Mouse (Mus musculus): ENCODE data around the gene Wasf2.
A peak's percentile ranks its signal among the peaks of the same experiment; 100 is the strongest.

Gene Wasf2

DNA sequence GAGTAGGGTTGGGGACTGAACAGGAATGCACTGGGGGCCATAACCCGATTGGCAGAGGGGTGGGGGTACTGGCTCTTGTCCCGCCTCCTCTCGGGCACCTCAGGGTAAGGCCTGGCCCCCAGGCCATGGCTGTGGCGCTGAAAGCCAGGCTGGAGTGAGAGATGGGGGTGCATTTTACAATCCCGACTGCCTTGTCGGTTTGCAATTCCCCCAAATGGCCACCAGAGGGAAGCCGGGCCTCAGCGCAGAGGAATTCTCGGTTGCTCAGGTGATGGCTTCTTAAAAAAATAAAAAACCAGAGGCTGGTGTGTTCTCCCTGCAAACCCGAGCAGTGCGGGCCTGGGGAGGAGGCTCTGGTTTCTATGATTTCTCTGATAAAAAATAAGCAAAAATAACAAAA is 79.1 kb downstream of the Wasf2 start:
- DNase-seq: peak; percentile 56

DNA sequence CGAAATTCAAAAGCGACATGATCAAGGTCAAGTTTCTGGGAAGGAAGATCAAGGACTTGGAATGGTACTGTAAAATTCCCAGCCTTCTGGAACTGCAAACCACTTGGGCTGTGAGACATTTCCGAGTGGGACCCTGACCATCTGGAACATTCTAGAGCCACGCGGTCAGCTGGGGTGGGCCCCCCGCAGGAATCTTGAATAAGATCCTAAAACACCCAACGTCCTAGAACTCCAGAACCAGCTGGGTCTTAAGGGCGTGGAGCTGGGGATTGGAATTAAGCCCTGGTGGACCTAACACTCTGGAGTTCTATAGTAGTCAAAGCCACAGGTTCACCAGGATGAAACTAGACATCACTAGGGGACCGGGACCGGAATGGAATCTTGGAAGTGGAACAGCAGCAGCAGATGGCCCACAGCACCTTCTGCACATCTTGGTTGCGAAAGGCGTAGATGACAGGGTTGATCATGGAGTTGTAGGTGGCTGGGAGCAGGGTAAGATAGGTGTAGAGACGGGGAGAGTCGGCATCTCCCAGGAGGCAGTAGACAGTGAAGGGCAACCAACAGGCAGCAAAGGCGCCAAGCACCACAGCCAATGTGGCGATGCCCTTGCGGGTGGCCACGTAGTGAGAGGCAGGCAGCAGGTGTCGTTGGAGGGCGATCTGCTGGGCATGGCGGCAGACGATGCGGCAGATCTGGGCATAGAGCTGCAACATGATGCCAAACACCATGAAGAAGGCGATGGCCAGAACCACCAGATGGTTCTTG is 79.9 kb downstream of the Wasf2 start:
- DNase-seq: no peak

DNA sequence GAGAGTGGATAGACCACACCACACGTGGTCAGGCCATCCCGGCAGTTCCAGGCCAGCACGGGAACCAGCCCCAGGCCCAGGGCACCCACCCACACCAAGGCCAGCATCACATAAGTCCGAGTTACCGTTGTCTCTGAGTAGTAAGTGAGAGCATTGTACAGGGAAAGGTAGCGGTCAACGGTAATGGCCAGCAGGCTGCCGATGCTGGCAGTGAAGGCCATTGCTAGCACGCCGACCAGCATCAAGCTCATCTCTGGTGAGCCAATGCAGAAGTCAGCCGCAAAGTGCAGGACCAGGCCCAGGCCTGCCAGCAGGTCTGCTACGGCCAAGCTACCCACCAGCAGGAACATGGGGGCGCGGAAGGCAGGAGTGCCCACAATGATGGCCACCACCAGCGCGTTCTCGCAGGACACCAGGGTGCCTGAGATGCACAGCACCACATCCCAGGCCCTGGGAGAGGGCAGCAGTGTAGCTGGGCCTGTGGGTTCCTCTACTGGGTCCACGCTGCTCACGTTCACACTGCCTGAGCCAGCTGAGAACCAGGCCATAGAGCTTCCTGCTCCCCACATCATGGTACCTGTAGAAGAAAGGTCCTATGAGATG is 80.6 kb downstream of the Wasf2 start:
- DNase-seq: no peak

DNA sequence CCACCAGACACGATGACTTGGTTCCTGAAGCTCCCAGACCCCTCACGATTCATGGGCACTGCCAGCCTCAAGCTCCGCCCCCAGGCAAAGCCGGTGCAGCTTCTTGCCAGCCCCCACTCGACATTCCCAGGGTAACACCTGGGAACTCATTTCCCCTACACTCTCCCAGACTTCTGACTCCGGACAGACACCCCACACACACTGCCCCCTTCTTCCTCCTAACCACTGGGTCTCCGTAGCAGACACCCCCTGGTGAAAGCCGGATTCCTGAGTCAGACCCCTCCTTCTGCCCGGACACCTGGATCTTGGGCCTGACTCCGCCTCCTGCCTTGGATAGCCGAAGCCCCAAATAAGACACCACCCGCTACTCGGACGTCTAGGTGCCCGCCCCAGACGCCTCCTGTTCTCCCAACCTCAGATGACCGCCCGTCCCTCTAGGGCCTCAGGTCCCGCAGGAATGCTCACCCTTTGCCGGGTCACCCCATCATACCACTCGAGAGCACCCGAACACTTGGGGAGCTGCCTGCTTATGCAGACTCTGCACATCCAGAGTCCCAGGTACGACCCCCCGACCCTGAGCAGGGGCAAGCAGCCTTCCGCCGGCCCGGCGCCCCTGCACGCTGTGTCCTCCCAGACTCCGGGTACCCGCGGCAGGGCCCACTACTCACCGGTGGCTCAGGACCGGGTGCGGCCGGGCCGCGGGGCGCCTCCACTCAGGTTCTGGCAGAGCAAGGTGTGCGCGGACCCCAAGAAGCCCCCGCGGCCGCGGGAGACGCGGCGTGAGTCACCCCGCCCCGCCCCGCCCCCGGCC is 81.7 kb downstream of the Wasf2 start, which contains the start of the genes Cd164l2 and Gpr3:
Gene Cd164l2 (plus strand): TSS at position 381 of the 811 bp plus-strand sequence.
Gene Gpr3 (minus strand): TSS at position 786 of the 811 bp plus-strand sequence.
- no peak for DNase-seq

DNA sequence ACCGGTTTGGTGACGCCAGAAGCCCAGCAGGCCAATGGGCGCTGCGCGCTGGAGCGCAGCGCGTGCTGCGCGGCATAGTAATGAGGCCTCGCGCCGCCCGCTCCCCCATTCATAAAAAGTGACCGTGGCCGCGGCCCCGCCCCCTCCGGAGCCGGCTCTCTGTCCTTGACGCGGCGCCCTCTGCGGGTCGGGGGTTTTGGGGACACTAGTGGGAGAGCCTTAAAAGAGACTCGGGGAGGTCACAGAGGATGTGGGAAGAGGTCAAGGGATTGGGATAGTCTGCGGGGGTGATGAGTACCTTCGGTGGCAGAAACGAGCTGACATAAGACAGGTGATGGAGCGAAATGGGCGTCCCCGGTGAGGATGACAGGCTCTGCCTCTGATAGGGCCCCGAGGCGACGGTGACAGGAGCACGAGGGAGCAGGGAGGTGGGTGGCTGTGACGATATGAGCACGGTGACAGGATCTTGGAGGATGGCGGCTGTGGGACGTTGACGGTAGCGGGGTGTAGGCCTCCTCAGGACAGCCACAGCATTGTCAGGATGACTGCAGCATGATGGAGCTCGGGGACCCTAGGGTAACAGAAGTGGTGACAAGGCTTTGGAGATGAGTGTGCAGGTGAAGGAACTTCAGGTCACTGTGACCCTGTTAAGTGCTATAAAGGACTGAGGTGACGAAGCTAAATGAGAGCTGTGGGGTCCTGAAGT is 82.4 kb downstream of the Wasf2 start:
- DNase-seq: peak; percentile 77

DNA sequence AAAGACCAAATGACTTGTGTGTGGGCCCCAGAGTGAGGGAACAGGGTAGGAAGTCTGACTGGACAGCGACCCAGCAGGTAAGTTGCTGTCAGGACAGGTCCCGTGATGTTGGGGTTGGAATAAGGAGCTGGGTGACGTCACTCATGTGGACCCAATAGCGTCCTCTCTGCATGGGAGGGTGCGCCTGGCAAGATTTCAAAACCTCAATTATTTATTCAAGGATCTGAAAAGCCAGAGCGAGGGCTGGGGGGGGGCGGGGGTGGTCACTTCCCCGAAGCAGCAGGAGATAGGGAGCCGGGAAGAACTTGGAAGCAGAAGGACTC is 82.9 kb downstream of the Wasf2 start:
- DNase-seq: no peak

DNA sequence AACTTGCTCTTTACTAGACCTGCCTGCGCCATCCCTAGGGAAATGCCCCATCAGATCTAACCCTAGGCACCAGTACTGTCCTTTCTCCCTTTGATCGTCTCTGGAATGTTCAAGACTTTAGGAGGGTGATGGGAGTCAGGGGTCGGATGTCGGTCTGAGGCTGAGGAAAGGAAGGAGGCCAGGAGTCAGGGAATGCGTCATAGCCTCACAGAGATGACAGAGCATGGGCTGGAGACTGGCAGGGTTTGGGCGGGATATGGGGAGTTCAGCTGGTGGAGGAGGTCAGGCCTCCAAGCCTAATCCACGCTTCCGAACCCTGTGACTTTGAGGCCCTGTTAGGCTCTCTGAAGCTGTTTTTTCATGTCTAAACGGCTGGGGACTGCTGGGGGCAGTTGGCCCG is 83.4 kb downstream of the Wasf2 start:
- no peak for DNase-seq

DNA sequence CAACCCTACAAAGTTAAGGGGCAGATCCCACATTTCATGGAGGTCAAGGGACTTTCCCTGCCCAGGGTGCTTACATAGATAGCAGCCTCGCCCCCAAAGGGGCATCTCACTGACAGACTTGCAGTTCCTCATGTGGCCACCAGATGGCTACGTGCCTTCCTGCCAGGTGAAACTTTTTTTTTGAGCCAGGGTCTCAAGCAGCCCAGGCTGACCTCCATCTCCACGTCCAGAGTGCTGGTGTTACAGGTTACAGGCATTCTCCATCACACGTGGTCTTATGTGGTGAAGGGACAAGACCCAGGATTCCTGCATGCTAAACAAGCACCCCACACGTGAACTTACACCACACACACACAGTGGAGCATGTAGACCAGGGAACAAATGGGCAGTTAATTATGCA is 87.3 kb downstream of the Wasf2 start:
- DNase-seq: peak; percentile 68

DNA sequence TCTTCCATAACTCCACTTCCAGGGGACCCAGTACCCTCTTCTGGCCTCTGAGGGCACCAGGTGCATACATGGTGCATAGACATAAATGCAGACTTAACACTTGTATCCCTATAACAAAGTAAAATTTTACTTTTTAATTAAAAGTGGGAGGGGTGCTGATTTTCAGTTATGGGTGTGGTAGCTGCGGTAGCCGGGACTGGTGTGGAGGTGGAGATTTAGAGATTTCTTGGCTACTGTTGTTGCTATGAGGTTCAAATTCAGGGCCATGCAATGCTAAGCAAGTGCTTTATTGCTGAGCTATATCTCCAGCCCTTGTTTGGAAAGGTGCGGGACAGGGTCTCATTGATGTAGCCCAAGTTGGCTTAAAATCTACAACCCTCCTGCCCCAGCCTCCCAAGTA is 88.4 kb downstream of the Wasf2 start:
- no peak for DNase-seq

DNA sequence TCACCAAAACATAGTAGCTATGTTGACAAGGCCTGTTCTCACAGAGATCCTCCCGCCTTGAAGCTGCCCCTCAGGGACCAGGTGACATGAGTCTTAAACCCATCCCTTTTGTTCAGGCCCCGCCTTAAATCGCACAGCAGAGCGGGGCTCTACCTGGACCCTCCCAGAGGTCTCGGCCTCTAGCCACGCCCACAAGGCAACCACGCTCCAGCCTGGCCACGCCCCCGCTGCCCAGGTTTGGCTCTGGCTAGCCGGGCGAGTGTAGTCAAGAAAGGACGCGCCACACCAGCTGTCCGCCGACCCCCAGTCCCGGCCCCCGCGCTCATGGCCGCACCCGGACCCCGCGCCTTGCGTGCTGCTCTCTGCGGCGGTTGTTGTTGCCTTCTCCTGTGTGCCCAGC is 90.4 kb downstream of the Wasf2 start:
- DNase-seq: no peak

DNA sequence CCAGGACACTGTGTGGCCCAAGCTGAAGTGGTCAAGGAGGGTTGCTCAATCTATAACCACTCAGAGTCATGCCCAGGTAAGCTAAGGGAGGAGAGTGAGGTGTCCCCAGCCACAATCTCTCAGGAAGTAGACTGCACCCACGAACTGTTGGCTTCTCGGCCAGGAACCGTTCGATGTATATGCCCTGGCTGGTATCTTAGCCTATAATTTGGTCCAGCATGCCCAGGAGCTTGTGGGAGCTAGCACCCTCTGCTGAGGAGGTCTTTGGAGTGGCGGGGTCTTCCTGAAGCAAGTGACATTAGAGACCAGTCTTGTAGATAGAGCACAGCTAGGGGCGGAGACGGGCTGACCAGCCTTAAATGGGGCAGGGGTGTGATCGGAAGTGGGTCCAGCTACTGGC is 91.4 kb downstream of the Wasf2 start:
- DNase-seq: no peak

DNA sequence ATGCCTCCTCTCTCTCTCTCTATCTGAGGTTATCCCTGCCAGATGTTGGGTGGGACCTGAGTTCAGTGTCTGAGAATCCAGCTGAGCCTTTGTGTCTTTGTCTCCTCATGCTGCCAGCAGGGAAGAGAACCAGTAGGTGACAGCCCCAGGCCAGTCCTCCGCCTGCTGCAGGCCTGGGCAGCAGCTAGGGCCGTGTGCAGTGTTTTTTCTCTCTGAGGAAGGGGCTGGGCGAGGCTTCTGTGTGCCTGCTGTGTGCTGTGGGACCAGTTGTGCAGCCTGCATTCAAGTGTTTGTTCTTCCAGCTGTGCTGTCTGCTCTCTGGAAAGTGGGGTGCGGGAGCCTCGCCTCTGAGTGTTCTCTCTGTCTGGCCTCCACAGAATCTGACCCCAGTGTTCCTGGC is 93.6 kb downstream of the Wasf2 start:
- no peak for DNase-seq

DNA sequence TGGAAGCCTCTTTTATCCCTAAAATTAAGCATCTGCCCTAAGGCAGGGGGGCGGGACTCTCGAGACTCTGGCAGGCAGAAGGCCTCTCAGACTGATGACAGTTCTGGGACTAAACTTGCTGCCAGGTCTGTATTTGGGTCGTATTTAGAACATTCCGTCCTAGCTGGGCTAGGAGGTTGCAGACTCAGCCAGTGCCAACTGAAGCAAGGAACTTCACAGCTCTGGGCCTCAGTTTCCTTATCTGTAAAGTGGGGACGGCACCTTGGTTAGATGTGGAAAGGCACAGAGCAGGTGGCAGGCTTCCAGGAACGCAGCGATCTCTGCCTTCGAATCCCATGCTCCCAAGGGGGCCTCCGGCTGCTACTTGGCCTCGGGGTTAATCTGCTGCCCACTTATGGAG is 95.8 kb downstream of the Wasf2 start:
- no peak for DNase-seq

DNA sequence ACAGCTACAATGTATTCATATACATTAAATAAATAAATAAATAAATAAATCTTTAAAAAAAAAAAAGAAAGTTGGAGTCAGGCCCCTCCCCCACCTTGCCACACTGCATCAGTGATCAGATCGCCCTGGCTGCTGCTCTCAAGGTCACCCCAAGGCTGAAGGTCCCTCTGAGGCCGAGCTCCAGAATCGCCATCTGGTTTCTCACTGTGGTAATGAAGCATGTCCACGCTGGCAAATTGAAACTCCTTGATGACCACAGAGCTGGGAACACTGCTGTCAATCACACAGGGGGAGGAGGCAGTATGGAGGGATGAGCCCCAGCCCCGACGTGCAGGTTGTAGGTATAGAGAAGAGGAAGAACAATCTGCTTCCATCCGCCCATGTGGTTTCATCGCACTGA is 97.3 kb downstream of the Wasf2 start:
- DNase-seq: no peak

DNA sequence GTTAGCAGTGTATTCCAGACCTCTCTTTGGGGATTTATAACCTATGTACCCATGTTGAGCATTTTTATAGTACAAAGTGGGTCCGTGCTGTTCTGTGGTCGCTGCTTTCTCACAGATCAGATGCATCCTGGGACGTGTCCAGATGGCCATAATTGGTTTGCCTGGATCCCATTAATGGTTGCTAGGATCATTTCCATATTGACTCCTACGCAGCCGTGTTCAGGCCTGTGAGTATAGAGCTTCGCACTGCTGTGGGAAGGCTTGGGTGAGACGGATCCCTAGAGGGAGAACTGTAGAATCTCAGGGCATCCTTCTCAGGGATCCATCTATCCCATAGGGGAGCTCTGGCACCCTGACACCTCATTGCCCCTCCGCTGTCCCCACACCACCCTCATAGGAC is 99.3 kb downstream of the Wasf2 start:
- no peak for DNase-seq

DNA sequence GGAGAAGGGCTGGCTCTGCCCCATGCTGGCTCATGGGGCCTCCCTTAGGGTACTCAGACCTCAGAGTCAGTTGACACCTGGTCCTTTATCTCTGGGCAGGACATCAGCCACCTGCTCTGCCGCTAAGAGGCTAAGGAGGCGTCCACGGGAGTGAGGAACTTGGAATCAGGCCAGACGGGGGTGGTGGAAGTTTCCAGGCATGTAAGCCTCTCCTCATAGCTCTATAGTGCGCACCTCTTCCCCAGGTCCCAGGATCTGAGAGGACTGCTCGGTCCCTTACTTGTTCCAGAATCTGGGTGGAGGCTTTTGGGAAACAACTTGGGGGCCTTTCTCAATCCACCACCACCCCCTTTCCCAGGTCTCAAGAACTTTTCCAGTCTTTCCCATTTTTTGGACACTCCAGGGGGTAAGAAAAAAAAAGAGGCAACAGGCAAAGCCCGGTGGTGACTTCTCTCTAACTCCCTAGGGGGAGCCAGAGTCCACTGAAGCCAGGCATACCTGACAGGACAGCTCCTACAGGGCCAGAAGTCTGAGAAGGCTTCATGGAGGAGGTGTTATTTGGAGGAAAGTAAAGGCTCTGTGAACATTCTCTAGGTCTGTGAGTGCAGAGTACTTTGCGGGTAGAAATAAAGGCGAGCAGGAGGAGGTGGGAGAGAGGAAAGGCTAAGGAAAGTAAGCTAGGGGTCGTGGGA is 103.1 kb downstream of the Wasf2 start:
- no peak for DNase-seq

DNA sequence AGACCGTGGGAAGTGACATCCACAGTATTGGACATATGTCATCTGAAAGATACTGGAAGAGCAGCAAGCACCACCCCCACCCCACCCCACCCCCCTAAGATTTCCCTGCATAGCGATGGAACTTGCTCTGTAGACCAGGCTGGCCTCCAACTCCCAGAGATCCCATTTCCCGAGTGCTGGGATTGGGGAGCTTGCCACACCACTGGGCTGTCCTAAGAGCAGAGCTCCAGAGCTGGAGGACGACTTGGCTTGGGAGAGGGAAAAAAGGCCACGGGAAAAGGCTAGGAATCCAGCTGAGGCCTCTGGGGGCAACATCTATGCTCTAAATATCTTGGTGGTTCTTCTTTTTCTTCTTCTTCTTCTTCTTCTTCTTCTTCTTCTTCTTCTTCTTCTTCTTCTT is 104.5 kb downstream of the Wasf2 start:
- no peak for DNase-seq

DNA sequence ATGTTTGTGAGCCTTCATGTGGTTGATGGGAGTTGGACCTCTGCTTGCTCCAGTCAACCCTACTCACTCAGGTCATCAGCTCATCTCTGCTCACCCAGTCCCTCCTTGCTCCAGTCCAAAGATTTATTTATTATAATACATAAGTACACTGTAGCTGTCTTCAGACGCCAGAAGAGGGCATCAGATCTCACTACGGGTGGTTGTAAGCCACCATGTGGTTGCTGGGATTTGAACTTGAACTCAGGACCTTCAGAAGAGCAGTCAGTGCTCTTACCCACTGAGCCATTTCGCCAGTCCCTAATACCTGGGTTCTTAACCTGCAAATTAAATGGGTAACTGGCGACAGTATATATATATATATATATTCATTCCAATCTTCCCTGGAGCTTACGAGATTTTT is 105.1 kb downstream of the Wasf2 start:
- no peak for DNase-seq

DNA sequence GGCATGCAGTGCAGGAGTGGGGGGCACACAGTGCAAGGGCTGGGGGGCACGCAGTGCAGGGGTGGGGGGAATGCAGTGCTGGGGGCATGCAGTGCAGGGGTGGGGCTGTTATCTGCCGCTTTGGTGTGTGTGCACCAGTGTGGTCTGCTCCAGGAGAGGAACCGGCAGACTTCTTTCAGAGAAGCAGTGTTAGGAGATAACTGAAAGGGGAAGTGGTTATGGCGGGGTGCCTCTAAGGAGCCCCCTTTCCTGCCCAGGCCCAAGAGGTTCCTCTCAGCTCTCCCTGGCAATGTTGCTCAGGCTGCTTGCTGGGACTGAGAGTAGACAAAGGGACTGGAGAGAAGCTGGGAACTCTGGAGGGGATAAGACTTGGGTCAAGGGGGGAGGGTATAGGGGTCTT is 107.6 kb downstream of the Wasf2 start:
- DNase-seq: no peak

DNA sequence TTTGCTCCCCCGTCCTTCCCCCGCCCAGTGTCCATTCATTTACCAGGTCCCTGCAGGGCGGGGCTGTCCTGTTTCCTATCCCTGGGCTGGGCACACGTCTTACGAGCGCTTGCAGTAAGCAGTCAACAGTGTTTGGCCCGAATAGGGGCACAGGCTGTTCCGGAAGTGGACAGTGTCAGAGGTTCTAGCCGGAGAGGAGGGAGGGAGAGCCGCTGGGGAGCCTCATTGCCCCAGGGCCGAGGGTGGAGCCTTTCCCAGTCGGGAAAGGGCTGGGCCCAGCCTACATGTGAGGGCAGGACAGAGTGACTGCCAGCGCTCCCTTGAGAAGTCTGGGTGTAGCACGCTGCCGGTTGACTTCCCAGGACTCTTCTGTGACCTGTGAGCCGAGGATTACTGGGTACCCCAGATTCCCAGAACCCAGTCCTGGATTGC is 110.2 kb downstream of the Wasf2 start, which contains the start of gene Map3k6:
Gene Map3k6 (plus strand): TSS at position 329 of the 432 bp plus-strand sequence.
- no peak for DNase-seq

DNA sequence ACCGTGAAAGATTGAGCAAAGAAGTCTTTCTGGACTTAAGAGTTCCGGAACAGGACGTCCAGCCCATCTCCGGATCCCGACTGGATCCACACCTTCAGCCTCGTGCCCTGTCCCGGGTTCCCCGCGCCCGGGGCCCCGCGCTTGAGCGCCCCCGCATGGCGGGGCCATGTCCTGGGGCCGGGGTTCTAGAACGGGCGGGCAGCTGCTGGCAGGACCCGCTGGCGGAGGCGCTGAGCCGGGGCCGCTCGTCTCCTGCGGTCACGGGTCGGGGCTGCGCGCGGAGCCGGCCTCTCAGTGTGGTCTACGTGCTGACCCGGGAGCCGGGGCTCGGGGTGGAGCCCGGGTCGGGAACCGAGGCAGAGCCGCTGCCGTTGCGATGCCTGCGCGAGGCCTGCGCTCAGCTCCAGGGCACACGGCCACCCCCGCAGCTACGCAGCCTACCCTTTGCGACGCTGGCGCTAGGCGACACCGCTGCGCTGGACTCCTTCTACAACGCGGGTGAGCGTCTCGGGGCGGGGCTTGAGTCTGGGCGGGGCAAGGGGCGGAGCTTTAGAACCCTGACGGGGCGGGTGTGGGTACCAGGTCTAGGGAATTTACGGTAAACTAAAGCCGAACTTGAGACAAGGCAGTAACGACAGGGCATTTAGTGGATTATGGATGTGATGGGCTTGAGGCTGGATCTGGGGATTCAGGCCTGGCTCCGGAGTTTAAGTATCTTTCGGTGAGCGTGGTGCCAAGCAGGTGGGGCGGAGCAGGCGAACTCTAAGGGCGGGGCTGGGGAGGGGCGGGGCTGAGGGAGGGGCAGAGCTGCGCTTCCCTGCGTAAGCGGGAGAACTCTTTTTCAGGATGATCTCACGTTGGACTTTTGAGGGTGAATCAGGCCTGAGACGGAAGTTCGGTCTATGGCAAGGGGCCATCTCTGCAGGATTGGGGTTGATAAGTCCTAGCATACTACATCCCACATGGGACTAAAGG is 110.9 kb downstream of the Wasf2 start:
- peak; percentile 79 for DNase-seq
